Mouse (Mus musculus): Measurements from ENCODE around the gene Ube2g2.

DNA sequence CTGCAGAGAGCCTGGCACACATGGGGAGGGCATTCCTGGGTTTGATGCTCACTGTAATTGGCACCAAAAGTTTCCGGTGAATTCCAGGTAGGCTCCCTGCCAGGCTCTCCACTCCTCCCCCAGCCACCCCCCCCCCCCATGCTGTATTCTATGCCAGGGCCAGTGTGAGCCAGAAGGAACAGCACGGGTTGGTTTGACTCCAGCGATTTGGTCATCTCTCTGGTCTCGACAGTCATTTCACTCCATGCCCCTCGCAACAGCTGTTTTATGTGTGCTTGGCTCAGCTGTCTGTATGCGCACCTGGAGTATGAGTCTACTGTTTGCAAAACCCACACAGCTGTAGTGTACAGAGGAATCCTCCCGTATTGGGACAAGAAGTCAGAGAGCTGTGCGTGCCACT, 44.3 kb downstream of the Ube2g2 start:
- TF ChIP-seq CTCF (IDR thresholded peaks at IDR 0.05; ENCODE audit: insufficient read depth, low read length) = no peak
- TF ChIP-seq POLR2A (IDR thresholded peaks at IDR 0.05; ENCODE audit: borderline replicate concordance, extremely low read depth, low read depth, low read length) = no peak
